Mouse (Mus musculus): ENCODE data around the gene Nrip1. TPM values are rescaled to one million over a fixed set of nuclear protein-coding genes. Genes with fewer than 3 reads are reported as not detected.
A peak's percentile ranks its signal among the peaks of the same experiment; 100 is the strongest.

The Nrip1 gene
- polyA plus RNA-seq, 2 experiments from 2014 or later: 31.6 to 41.4 TPM

DNA sequence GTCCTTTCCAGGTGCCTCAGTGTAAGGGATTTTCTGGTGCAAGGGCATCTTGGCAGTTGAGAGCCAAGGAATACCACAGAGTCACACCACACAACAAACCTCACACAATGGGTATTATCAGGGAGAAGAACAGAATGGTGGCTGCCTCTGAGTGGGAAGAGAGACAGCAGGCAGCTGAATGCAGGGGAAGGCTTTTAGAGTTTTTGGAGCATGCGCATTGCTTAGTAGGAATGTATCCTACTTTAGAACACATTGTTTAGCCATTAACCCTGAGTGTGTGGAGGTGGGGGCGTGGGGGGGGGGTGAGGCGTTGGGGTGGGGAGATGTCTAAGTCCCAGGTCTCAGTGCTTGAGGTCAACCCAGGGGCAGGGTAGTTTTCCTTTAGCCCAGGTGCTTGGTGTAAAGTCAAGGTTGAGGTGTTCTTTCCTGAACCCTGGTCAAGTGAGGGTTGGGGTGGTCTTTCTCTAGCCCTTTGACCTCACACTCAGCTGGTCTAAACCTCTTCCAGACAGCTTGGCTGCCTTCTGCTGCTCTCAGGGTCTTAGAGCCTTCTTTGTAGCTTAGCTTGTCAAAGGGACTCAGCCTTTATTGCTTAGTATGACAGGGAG lies 28.8 kb downstream of the Nrip1 start:
- ATAC-seq: no peak

DNA sequence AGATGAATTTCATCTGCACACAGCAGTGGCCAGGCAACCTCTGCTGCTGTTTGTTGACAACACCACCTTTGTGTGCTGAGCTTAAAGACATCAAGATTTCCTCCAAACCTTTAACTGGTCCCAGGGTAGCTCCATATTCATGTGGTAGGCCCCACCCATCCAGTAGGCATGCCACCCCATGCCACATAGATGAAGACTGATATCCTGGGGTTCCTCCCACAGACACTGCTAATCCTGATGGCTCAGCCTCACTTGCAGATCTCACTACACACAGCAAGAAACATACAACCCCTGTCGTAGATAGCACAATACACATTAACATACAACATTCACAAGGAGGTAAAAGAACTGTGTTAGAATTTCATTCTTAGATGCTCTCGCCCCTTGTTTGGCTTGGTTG lies 29.6 kb downstream of the Nrip1 start:
- no peak for ATAC-seq

DNA sequence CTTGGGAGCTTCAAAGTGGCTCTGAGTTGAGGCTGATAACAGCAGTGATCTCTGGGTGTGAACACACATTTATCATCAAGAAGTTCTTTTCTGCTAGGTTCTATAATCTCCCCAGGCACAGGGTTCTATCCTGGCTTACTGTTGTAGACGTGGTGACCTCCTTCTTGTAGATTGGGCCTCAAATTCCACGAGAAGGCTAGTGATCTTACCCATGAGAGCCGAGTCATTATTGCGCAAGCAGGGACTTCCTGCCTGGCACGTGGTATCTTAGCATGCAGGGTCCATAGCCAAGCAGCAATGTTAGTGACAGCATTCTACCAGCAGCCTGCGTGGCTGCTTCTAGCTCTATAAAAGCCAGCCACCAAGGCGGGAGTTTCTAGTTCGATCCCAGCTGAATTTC lies 32.0 kb downstream of the Nrip1 start:
- ATAC-seq: peak; percentile 41

DNA sequence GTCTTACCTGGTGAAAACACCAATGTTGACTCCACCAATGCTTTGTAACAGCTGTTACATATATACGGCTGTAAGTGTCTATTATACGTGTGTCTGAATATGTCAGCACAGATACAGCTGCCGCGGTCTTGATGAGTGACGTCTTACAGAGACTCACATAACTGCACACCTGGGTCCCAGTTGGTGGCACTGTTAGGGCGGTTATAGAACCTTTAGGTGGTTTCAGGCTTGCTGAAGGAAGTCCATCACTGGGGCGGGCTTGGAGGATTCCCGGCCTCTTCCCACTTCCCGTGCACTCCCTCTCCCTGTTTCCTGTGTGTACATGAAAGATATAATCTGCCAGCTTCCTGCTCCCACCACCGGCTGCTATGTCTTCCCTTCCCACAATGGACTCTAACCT lies 34.4 kb downstream of the Nrip1 start:
- ATAC-seq: peak; percentile 9

DNA sequence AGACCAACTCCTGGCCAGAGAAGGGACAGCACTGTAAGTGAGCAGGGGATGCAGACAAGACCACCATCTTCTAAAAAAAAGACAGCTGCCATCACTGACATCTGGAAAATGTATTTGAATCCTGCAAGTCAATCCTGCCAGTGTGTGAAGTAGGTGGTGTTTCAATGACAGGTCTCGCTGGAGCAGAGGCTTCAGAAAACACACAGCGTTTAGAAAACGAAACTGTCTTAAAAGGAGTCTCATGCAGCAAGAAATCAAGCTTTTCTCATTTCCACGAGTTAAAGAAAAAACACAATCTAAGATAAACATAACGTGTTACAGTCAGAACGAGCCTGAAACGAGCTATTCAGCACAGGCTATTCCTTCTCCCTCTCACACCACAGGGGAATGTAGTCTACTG lies 36.3 kb downstream of the Nrip1 start:
- no peak for ATAC-seq

DNA sequence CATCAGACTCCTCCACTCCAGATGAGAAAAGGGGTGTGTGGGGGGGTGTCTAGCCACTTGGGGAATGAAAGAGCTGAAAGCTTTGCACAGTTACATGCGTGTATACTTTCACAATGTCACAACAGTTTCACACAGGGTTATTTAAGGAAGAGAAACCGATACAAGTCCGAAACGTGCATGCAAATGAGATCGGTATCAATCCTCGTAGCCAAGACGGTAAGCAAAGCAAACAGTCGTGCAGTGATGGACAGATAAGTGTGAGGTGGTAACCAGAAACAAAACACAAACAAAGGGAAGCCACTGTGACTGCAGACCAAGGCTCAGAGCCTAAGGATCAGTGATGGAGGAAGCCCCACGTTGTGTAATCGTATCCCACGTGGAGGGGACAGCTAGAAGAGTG lies 36.7 kb downstream of the Nrip1 start:
- ATAC-seq: peak; percentile 62

DNA sequence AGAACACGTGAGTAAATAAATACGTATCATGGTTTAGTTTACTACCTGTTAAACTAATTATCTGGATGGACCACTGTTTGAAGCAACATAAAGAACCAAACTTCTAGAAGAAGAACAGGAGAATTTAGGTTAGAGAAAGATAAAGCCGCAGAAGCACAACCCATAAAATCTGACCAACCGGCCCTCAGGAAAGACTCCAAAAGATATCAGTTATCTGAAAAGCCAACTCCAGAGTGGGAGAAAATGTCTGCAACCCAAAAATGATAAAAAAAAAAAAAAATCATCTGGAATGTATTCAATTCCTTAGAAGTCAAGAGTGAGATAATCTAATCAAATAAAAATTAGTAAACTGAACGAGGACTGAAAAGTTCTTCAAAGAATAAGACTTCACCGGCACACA lies 37.7 kb downstream of the Nrip1 start:
- no peak for ATAC-seq

DNA sequence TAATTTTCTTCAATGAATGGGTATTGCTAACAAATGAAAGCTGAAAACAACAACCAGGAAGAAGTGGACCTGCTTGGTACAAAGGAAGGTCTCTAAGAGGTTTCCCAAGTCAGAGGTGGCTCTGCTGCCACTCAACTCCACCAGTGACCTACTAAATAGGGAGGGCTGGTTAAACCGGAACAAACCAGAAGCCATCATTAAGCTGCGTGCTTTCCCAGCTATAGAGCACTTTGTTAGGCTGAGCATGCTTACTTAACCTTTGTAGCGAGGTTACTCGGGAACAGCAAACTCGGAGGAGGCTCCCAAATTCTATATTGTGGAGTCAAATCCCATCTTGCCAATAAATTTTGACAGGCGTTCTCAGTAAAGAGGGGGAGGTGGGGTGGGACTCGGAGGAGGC lies 41.5 kb downstream of the Nrip1 start:
- no peak for ATAC-seq

DNA sequence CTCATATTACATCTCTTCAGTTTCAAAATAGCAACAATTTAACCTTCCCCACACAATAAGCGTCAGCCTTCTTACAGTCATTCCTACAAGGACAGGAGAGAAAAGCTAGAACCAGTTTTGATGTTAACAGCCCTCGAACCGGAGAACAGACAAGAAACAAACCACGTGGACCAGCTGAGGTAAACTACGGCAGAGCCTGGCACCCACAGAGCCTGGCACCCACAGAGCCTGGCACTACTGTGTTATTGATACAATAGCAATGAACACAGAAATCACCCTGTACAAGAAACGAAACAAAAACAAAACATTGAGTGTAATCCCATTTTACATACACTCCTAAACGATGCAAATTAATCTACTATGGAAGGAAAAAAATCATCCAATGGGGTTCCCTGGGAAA lies 42.4 kb downstream of the Nrip1 start:
- ATAC-seq: no peak

DNA sequence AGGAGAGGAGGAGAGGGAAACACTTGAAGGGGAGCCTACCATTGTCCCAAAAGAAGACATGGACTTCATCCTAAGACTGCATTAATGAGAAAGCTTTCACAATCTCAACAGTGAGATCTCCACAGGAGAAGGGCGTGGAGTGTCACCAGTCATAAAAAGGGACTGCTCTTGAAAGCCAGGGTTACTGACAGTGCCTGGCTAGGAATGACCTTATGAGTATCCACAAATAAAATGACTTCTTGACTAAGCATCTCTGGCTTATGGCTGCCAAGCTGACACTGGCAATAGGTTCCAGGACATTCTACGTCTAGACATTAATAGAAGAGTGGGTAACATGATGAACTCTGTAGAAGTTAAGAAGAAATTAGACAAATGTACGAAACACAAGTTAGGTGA lies 48.3 kb downstream of the Nrip1 start:
- no peak for ATAC-seq

DNA sequence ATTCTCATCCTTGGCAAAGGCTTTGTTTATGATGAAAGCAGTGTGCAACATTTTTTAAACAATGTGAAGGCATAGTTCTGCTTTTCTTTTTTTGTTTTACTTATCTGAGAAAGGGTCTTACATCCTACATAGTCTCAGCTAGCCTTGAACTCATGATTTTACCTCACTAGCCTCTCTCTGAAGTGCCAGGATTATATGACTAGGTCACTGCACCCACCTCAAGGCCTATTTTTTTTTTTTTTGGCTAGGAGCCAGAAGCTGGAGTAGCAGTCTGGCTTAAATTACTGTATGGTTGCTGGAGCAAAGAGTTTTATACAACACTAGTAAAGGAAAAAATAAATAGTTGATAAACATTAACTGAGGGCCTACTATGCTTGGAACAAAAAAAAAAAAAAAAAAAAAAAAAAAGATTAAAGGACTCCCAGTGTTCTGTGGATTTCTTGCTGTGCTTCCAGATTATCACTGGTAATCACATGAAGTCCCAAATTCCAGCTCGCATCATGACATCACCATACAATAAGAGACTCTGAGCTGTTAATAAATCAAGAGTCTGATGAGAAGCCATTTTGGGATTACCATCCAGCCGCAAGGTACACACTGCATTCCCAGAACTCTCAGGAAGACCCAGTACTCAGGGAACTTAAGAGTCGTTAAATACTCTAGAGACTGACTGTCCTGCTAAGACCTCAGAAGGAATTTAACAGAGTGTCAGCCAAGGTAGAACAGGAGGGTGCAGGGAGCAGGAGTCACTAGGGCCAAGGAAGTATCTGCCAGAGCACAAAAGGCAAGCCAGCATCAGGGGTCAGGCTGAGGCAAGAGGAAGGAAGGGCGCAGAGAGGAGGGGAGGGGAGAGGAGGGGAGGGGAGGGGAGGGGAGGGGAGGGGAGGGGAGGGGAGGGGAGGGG lies 49.0 kb downstream of the Nrip1 start:
- no peak for ATAC-seq

DNA sequence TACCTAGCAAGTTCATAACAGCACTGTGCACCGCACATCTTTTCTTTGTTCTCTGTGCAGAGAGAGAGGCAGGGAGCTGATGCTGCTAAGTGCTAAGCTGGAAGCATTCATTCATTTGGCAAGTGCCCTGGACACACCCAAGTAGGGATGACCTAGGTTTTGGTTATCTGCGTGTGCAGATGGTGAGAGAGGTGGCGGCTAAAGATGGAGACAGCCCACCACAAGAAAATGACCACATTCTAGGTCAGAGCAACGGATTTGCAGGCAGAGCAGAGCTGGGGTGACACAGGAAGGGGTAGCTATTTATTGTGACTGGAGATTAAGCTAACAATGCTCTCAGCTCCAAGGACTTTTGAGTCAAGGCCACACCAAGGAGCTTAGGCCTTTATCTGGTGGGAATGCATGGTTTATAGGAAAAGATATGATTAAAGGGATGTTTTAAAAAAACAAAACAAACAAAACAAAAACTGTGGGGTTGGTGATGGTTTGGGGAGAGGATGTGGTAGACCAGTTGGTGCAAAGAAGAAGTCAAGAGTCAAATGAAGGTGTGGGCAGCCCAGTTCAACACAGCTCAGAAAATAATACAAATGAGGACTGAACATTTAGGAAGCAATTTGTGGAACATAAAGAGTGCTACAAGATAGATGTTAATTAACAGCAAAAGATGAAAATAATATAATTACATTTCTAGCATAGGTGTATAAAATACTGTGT lies 49.9 kb downstream of the Nrip1 start:
- ATAC-seq: peak; percentile 54

DNA sequence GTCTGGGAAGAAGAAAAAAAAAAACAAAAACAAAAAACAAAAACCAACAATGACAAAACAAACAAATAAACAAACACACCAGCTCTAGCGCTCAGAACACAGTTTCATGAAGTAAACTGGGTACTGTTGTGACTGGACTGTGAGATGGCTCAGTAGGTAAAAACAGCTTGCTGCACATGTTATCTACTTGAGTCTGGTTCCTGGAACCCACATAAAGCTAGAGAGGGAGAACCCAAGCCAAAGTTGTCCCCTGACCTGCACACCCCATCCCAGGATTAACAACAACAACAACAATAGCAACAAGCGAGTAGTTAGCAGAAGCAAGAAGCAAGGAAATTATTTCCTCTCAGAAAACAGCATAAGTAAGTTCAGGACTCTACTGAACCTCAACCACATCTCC lies 50.5 kb downstream of the Nrip1 start:
- ATAC-seq: no peak

DNA sequence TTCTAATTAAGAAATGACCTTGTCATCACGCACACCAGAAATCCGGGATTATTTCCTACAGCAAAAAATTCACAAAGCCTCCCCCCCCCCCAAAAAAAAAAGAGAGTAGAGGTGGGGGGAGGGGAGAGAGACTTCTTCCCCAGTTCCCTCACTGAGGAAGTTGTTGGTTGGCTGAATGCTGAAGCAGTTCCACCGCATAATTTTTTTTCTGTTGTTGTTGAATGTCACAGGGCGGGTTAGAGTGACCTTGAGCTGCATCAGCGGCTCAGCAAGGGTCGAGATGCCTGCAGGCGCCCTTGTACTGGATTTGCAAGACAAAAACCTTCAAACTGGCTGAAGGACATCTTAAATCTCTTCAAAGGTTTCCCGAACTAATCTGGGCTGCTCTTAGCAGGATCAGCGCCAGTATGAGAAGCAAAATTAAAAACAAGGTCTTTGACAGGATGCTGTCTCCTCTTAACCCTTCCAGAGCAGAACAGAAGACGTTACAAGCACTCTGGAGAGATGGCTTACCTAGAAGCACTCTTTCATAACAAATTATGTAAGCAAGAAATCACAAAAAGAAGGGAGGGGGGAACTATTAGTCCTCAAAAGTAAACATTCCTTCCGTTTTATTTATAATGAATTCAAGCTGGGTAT lies 52.0 kb downstream of the Nrip1 start:
- no peak for ATAC-seq

DNA sequence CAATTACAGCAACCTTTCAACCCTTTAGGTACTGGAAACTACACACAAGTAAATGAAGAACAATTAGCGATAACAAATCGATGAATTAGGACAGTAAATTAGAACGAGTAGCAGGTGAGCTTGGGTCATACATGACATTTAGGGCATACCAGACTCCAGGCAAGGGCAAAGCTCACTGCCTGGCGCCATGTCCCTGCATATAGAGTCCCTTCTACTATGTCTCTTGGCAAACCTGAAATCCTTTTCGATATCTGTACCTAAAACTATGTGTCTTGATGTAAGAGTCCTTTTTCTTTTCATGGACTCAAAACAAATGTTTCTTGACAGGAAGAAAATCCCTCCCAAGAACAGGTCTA lies 53.5 kb downstream of the Nrip1 start:
- ATAC-seq: no peak

DNA sequence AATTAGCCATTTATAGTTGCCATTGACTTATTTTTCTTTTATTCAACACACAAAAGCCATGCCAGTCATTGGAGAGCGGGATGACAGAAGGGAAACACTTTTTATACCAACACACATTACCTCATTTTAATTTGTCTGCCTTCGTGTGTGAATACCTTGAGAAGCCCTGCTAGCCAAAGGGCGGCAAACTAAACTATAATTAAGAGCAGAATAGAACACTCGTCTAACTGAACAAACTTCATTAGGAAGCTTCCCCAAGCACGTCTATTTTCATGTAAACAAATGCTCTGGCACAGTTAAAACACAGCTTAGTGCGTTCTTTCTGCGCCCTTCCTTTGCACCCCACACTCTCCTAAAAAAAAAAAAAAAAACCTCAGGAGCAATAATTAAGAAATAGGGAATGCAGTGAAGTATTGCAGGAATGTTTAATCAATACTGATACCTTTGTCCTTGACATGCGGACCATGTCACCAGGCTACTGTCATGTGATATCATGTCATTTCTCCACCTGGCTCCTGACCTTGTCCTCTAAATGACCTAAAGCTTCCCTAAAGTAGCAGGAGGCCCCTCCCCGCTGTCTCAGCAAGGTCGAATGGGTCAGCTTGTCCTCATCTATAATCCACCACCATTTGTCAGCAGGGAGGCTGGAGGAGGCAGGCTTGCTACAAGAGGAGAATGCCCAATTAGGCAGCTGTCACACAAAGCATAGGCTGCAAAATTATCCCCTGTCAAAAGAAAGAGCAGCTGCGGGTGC lies 54.1 kb downstream of the Nrip1 start:
- ATAC-seq: no peak

DNA sequence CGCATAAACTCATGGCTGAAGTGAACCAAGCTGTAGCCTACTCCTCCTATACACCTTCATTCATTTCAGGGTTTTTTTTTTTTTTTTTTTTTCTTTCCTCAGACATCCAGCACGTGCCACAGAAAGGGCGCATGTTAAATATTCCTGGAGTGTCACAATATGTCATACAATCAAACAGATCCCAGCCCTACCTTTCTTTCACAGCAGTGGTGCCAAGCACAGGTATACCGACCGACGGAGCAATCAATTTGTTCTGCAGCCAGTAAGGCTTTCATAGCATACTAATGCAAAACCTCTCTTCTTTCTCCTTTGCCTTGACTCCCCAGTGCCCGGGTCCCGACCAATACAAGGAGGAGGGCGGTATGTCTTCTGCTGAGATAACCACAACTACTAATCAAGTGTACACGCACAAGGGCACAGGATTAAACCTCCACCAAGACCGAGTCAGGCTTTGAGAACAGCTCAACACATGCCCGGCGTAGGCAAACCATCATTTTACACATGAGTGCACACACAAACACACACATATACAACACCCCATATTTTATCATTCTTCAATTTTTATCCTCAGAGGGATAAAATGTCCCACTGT lies 55.2 kb downstream of the Nrip1 start:
- ATAC-seq: no peak

DNA sequence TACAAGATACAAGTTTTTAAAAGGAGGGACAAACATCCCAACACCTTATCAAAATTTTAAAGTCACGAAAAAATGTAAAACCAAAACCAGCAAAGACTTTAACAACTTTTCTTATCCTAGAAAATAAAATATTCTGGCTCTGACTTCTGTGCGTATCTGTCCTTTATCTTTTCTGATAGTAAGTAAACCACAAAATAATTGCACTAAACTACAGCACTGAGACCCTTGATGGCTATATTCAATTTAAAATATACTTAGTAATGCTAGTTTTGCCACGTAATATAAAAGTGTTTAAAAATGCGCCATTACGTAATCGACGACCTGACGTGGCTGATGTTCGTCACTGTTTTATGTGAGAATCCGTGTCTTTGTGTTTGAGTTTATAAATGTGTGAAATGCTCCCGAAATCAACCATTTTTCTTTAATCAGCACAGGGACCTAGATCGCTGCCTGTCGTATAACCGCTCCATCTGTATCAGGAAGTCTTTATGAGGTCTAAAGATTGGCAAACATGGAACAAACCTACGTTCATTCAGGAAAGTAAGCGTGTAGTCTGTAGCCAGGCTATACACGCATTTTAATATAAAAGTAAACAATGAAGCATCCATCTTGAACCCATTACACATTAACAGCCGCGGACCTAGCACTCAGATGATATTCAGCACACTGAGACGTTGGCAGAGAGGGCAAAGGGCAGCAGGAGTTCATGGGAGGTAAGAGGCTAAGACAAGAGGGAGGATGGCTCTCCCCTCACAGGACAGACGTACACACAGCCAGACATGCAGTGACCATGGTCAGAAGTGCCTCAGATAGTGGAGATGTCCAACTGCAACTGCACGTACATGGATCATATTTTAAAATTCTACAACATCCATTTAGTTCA lies 56.4 kb downstream of the Nrip1 start:
- no peak for ATAC-seq

DNA sequence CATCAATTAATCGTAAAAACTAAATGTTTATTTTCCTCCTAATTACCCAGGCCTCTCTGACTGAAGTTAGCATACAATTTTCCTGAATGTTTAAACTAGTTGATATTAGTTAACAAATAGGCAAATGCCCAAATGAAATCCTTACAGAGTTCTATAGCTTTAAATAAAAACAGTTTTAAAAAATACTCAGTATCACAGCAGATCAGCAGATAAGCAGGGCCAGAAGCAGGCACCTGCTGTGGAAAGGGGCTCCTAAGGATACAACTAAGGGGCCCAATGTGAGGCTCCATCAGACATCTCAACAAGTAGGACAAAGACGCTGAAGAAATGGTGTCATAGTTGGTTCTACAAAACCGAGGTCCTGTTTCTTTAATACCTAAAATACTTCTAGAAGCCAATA lies 58.0 kb downstream of the Nrip1 start:
- ATAC-seq: no peak

DNA sequence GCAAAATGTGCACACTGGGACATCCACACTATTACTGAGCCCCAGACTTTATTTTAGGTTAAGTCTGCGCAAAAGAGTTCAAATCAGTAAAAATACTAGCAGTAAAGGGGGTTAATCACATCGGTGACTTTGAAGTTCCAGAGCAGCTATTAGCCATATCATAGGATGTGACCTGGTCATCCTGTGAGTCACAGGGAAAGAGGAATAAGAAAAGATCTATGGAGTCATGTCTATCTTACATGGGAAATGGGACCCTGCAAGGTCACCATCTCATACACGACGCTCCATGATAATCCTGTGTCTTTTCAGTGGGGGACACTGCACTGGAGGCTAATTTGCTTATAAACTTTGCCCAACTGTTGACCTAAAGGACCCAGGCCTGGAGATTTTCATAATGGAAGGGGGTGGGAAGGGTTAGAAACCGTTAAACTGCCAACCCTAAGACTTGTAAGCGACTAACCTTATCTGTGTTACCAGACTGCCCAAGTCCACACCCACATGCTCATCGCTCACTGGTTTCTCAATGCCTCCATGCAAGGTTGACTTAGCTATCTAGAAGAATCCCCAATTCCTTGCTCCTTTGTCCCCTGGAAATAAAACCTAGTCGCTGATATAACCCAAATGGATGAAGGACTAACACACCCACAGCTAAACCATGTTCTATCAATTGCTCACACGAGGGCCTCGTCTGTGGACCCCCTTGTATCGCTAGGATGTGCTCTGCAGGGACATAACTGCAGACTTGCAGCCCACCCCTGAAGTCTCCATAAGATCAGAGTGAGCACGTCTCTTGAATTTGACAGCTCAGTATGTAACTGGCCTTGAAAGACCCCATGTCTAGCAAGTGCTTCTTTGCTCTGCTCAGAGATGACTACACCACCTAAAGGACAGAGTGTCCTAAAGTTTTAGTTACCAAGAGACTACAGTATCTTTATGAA lies 59.3 kb downstream of the Nrip1 start:
- ATAC-seq: no peak

All from activated CD4-positive, CD25-positive, alpha-beta regulatory T cell, adult 4 months (primary cell).